8 mouse cellular contexts compared by ENCODE assay signal in genomic region chr13:52982703-52983102, GRCm38 (mm10). TPM values are rescaled to one million over a fixed set of nuclear protein-coding genes. Genes with fewer than 3 reads are reported as not detected.
DNase-seq lines count a peak whose midpoint lies in the region.

No protein-coding gene starts in this region.

- H3K9me3 ChIP-seq in megakaryocyte, embryonic 14.5 days = no peaks in the 10 kb centered on the region

- H3K4me1 ChIP-seq in megakaryocyte, embryonic 14.5 days = peaks cover 76% of the 10 kb centered on the region

- peak; percentile 92 for DNase-seq in R1 (ENCODE audit: low read depth, low spot score)
- DNase-seq in cerebellum, postnatal 25 days = peak; percentile 88 to 93
- DNase-seq in gastrocnemius, postnatal 10 days = peak; percentile 87
- peak; percentile 97 for DNase-seq in induced T-regulatory cell, adult 2 months (ENCODE audit: low read depth)
- peak; percentile 62 to 94 for DNase-seq in left cerebral cortex, adult 9 months (ENCODE audit: low spot score in 2 of 2)
- peak; percentile 91 to 93 for DNase-seq in right cerebral cortex, postnatal 10 days (ENCODE audit: low spot score in 2 of 2)
- DNase-seq in urinary bladder, postnatal 25 days (ENCODE audit: low spot score) = peak; percentile 82

- H3K27me3 ChIP-seq in megakaryocyte, embryonic 14.5 days (replicated peaks) = peaks cover 16% of the 10 kb centered on the region

- peak overlapping the region; percentile 96 for H3K4me3 ChIP-seq in megakaryocyte, embryonic 14.5 days (replicated peaks)

- H3K36me3 ChIP-seq in megakaryocyte, embryonic 14.5 days (replicated peaks; ENCODE audit: low read length) = peaks cover 1% of the 10 kb centered on the region

RNA-seq across cellular contexts. Expression of gene Nfil3, which starts 1.8 kb away (rescaled TPM):
- total RNA-seq in gastrocnemius, postnatal 10 days (2021) = 10 to 100 TPM; 14.8 to 18.4 TPM
- polyA plus RNA-seq in megakaryocyte, embryonic 14.5 days (2012; ENCODE audit: insufficient read depth, low replicate concordance) = 15.6 and 17.5 TPM in 2 replicates

RNA-seq across cellular contexts. Expression of gene Auh, which starts 53.2 kb away (rescaled TPM):
- 10 to 100 TPM; 47.7 to 50.8 TPM for total RNA-seq in gastrocnemius, postnatal 10 days (2021)
- polyA plus RNA-seq in megakaryocyte, embryonic 14.5 days (2012; ENCODE audit: insufficient read depth, low replicate concordance) = 3.4 and 30.9 TPM in 2 replicates

Comparison
In these comparisons a context has a peak if more than half of its experiments do, and no peak if none do; other contexts are left out.
1. Peak in every context shown above with its lines: DNase-seq and H3K4me3 ChIP-seq.